Mouse (Mus musculus) hindbrain, postnatal 0 days (tissue): ENCODE results near the gene Insl6. TPM values are rescaled to one million over a fixed set of nuclear protein-coding genes. Genes with fewer than 3 reads are reported as not detected.

Experiments
- ATAC-seq: fragments of 200-750 bp; cut with Nextera tagmentation; 2 replicates; pipeline ENCODE4 v1.8.0; 2017; ENCODE audit warnings: mild to moderate bottlenecking, moderate TSS enrichment, moderate library complexity
- DNase-seq: peaks from one replicate; pipeline ENCODE4 v3.0.0-alpha.2; 2015; ENCODE audit warnings: low spot score
- H3K27ac ChIP-seq: fragments of 300-500 bp; sonication (generic); 2 replicates; pipeline ENCODE4 v1.5.1; 2014; ENCODE audit warnings: mild to moderate bottlenecking
- H3K27me3 ChIP-seq: fragments of 300-500 bp; sonication (generic); 2 replicates; pipeline ENCODE4 v1.6.1; 2014; ENCODE audit warnings: low read length, mixed read lengths; ENCODE audit not compliant: insufficient read depth
- H3K36me3 ChIP-seq: fragments of 300-500 bp; sonication (generic); 2 replicates; pipeline ENCODE4 v1.6.1; 2014; ENCODE audit warnings: low read length, mixed read lengths; ENCODE audit not compliant: insufficient read depth
- H3K4me1 ChIP-seq: fragments of 300-500 bp; sonication (generic); 2 replicates; pipeline ENCODE4 v1.6.1; 2014; ENCODE audit warnings: antibody characterized with exemption, low read length, mixed read lengths; ENCODE audit not compliant: insufficient read depth
- H3K4me2 ChIP-seq: fragments of 300-500 bp; sonication (generic); 2 replicates; pipeline ENCODE4 v1.6.1; 2014; ENCODE audit warnings: low read depth, mild to moderate bottlenecking, low read length, moderate library complexity, mixed read lengths
- H3K4me3 ChIP-seq: fragments of 300-500 bp; sonication (generic); 2 replicates; pipeline ENCODE4 v1.5.1; 2014; ENCODE audit warnings: low read length
- H3K9ac ChIP-seq: fragments of 300-500 bp; sonication (generic); replicated peaks from 2 replicates; pipeline ENCODE4 v1.6.1; 2014; ENCODE audit warnings: mild to moderate bottlenecking, low read length, moderate library complexity, mixed read lengths
- H3K9me3 ChIP-seq: fragments of 300-500 bp; sonication (generic); 2 replicates; pipeline ENCODE4 v1.6.1; 2016; ENCODE audit warnings: low read length, mixed read lengths
- CTCF ChIP-seq: IDR thresholded peaks from 2 replicates; pipeline ENCODE4 v1.5.1; 2016; ENCODE audit warnings: antibody characterized with exemption, control low read depth, low read depth
- WGBS: fragments of 180-500 bp; shearing (Covaris S2); extraction: QIAGEN DNeasy Blood & Tissue Kit; methylation state at CpG from one replicate; pipeline ENCODE4 v1.1.7; 2014; 5-methylcytosine and 5-hydroxymethylcytosine counted together
- polyA plus RNA-seq: library from polyadenylated mRNA; unstranded; fragments of >200 nt; fragmentation: Nextera tagmentation; extraction: Ambion mirVana; gene quantifications from 2 replicates; pipeline ENCODE4 v1.2.1, GENCODE M21; 2015
- total RNA-seq: library from RNA; depleted of rRNA; stranded (reverse); fragments of >200 nt; gene quantifications from 2 replicates; pipeline ENCODE4 v1.2.3, GENCODE M21; 2014; rRNA removed

Insl6 gene
- total and polyA plus RNA-seq, 2 experiments from 2014 or later = 2.6 TPM; not detected in 1

DNA sequence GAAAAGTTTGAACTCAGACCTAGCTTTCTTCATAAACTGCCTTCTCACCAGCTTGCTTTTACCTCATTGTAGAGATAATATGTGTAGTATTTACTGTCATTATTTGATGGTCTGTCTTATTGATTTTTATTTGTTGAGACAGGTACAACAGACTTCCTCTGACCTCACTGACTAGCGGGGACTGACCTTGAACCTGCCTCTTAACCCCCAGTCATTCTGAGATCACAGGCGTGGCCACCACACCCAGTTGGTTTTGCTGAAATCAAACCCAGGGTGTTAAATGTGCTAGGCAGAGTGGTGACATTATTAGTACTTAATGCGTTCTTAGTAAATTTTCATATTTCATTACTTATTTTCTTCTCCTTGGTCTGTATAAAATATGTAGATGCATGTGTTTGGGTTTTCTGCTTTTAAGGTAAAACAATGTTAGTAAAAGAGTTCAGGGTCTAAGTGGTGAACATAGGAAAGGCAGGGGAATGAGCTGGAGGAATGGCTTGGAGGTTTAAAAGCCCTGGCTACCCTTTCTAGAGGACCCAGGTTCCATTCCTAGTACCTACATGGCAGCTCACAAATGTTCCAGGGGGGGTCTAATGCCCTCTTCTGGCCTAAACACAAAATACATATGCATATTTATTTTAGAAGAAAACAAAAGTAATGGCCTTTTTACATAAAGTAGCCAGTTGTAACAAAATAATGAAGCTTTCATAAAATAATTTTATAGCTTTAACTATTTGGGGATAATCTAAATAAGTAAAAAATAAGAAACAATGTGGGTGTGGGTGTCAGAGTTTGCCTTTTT is 52.9 kb downstream of the Insl6 start:
- no peaks in the 10 kb centered on the region for H3K4me1 ChIP-seq
- no peaks in the 10 kb centered on the region for H3K27me3 ChIP-seq
- peaks cover 13% of the 10 kb centered on the region; the same call in 1 of the 2 replicates for H3K36me3 ChIP-seq
- H3K9ac ChIP-seq = no peak overlapping the region
- DNase-seq (no peak), ATAC-seq (no peak)
- no peak overlapping the region for H3K4me3 ChIP-seq
- 94% methylated on average over 3 of the region's 3 CpGs for WGBS
- no peaks in the 10 kb centered on the region for H3K9me3 ChIP-seq
- H3K27ac ChIP-seq = no peak overlapping the region
- H3K4me2 ChIP-seq = no peak overlapping the region
- no peak for TF ChIP-seq CTCF

Other genes with a start within 250 kb of the Insl6 start
- gene Rcl1, start 224.0 kb downstream of the Insl6 start, total RNA-seq = 16.0 and 18.0 TPM in 2 replicates
- gene Rcl1, start 224.0 kb downstream of the Insl6 start, polyA plus RNA-seq = 33.0 and 33.3 TPM in 2 replicates
- 18.8 and 25.7 TPM in 2 replicates for gene Jak2, start 73.5 kb downstream of the Insl6 start, total RNA-seq
- gene Jak2, start 73.5 kb downstream of the Insl6 start, polyA plus RNA-seq = 9.5 and 9.8 TPM in 2 replicates
- 3.1 and 6.6 TPM in 2 replicates for gene Rln1, start 9.3 kb upstream of the Insl6 start, total RNA-seq
- gene Rln1, start 9.3 kb upstream of the Insl6 start, polyA plus RNA-seq = 7.2 and 7.3 TPM in 2 replicates
- gene Plgrkt, start 42.0 kb upstream of the Insl6 start, total RNA-seq = 18.2 and 27.9 TPM in 2 replicates
- gene Plgrkt, start 42.0 kb upstream of the Insl6 start, polyA plus RNA-seq = 58.7 and 66.3 TPM in 2 replicates
- gene Cd274, start 42.1 kb upstream of the Insl6 start, total RNA-seq = 0.16 and 0.61 TPM in 2 replicates
- 0.24 and 0.28 TPM in 2 replicates for gene Cd274, start 42.1 kb upstream of the Insl6 start, polyA plus RNA-seq
- gene Pdcd1lg2, start 85.6 kb upstream of the Insl6 start, total RNA-seq = 0.18 and 0.94 TPM in 2 replicates
- 0.14 and 0.16 TPM in 2 replicates for gene Pdcd1lg2, start 85.6 kb upstream of the Insl6 start, polyA plus RNA-seq
- 29.1 and 39.5 TPM in 2 replicates for gene Ric1, start 196.9 kb upstream of the Insl6 start, total RNA-seq
- gene Ric1, start 196.9 kb upstream of the Insl6 start, polyA plus RNA-seq = 11.4 and 12.0 TPM in 2 replicates